Mouse (Mus musculus) heart, postnatal 10 days (tissue): Measurements from ENCODE around the gene Foxp4. TPM values are rescaled to one million over a fixed set of nuclear protein-coding genes. Genes with fewer than 3 reads are reported as not detected.
A peak's percentile ranks its signal among the peaks of the same experiment; 100 is the strongest.

ENCODE experiments used
- DNase-seq, 2 experiments: peaks; one replicate each; pipeline ENCODE4 v3.0.0; 2021
- intact Hi-C: fragments of 180-260 bp; cut with DNase I; formaldehyde crosslinking; loops from one replicate; pipeline ENCODE4 v1.15.1; 2025
- total RNA-seq, 2 experiments: library from RNA; stranded (reverse); gene quantifications; 2 replicates each; pipeline ENCODE4 v1.2.3; 2021

The Foxp4 gene
- total RNA-seq, 2 experiments from 2014 or later, result 12.3 to 15.9 TPM

GRCm38 (mm10) chr17:47903846-47904680 lies 20.4 kb downstream of the Foxp4 start:
- no peak for DNase-seq
- intact Hi-C loops, result no loop called here

- intact Hi-C loops, result no loop called here
- no peak for DNase-seq
Observed at GRCm38 (mm10) chr17:47901782-47902181, 22.7 kb downstream of the Foxp4 start.

DNA sequence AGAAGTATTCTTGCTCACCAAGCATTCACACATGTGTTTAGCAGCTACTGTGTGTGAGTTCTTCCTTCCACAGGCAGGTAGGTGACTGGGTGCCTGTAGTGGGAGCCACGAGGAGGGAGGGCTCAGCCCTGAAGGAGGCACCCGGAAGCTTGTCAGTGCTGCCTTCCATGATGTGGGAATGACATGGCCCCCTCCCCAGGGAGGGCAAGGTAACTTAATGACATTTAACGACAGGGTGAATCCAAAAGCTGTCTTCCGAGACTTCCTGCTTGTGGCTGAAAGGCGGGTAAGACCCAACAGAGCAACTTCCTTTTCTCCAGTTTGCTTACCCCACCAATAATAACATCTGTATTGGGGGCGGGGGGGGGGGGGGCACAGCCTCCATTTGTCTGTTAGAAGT lies 23.7 kb downstream of the Foxp4 start:
- intact Hi-C loops, result no loop called here
- DNase-seq, result no peak

DNA sequence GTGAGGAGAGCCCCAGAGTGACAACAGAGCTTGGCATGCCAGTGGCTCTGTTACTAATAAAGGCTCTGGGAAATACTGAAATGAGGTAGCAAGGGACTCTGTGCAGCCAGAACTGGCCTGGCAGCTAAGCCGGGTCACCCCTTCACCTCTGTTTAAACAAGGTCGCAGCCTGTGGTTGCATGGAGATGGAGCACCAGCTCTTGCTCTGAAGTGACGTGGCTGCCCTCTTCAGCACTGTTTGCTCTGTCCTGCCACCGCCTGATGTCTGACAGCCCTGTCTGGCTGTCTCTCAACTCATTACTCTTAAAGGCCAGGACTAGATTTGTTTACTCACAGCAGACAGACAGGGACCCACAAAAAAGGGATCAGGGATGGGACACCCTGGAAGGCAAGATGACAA lies 25.3 kb downstream of the Foxp4 start:
- intact Hi-C loops, result no loop called here
- no peak for DNase-seq

- intact Hi-C loops, result no loop called here
- peak; percentile 79 to 82 for DNase-seq
Observed at GRCm38 (mm10) chr17:47897956-47898752, 26.3 kb downstream of the Foxp4 start.

DNA sequence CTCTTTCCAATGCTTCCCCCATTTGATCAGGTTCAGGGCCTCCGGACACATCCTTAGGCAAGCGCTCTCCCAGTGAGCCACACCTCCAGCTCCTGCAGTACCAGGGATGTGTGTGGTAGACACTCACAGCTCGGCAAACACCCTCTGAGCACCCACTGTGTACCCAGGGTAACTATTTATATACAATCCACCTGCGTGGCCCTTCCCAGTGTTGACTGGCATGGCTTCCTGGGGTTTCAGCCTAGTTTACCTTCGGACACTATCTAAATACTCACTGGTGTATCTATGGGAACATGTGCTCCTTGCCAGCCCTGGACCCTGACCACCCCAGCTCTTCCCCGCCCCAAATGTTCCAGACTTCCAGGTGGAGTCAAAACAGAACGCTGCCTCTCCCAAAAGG lies 34.7 kb downstream of the Foxp4 start:
- DNase-seq, result no peak
- intact Hi-C loops, result no loop called here

DNA sequence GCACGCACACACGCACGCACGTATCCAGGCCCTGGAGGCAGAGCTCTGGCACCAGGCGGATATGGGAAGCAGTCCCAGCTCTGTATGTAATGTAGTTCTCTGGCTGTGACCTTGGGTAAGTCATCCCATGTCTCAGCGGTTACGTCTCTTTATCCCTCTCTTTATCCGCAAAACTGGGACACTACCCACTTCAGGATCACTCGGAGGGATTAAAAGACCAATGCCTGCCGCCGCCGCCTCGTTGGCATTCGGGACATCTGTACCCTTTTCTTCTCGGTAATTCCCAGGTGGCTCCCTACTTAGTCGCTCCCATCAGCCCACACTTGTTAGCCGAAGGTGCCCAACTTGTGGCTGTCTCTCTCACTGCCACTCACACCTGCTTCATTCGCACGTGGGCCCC lies 35.2 kb downstream of the Foxp4 start:
- no peak for DNase-seq
- intact Hi-C loops, result no loop called here

- intact Hi-C loops, result no loop called here
- DNase-seq, result no peak
Observed at GRCm38 (mm10) chr17:47888641-47889040, 35.8 kb downstream of the Foxp4 start.

- intact Hi-C loops, result no loop called here
- DNase-seq, result no peak
Observed at GRCm38 (mm10) chr17:47888155-47888455, 36.3 kb downstream of the Foxp4 start.

- DNase-seq, result no peak
- intact Hi-C loops, result no loop called here
Observed at GRCm38 (mm10) chr17:47887381-47888154, 36.9 kb downstream of the Foxp4 start.

- no peak for DNase-seq
- intact Hi-C loops, result no loop called here
Observed at GRCm38 (mm10) chr17:47883099-47883498, 41.3 kb downstream of the Foxp4 start.

DNA sequence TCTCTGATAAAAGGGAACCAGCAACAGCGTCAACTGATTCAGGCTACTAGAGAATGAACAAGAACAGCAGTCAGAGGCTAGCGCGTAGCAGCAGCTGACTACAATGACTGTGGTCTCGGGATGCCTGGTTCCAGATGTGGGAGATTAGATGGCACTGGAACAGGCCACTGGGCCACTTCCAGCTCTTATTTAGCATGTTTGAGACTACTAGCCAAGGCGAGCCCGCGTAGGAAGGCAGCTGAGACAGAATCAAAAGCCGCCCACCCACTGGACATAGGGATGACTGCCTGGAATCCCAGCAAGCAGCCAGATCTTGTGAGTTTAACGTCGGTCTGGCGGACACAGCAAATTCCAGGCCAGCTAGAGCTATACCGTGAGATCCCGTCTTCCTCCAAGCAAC lies 43.1 kb downstream of the Foxp4 start:
- intact Hi-C loops, result no loop called here
- DNase-seq, result no peak

GRCm38 (mm10) chr17:47879207-47879606 lies 45.2 kb downstream of the Foxp4 start:
- no peak for DNase-seq
- intact Hi-C loops, result no loop called here

DNA sequence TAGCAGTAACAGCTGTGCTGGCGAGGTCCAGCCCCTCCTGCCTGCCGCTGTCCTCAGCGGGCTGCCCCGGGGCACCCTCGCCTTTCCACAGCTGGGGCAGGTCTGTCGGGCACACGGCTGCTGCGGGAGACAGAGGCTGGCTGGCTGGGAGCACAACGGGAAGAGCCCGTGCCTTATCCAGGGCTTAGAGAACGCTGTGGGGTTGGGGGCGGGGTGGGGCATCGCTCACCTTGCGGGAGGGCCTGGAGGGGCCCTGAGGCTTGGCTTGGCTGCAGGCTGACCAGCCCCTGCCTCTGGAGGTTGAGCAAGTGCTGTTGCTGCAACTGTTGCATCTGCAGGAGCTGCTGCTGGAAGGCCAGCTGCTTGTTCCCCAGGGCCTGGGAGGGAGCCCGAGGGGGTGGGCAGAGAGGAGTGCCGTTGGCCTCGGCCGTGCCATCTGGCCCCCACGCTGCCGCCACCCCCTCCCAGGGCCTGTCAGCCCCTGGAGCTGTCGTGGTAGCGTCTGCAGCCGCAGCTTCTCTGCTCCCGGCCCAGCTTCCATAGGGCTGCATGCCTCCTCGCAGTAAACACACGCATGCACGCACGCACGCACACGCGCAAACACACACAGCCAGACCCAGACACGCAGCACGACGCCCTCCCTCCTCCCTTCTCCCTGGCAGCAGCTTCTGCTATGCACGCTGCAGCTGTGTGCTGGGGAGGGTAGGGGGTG lies 45.9 kb downstream of the Foxp4 start:
- intact Hi-C loops, result no loop called here
- DNase-seq, result peak in 1 of 2 experiments; percentile 35

- intact Hi-C loops, result no loop called here
- no peak for DNase-seq
Observed at GRCm38 (mm10) chr17:47877715-47878377, 46.6 kb downstream of the Foxp4 start.

DNA sequence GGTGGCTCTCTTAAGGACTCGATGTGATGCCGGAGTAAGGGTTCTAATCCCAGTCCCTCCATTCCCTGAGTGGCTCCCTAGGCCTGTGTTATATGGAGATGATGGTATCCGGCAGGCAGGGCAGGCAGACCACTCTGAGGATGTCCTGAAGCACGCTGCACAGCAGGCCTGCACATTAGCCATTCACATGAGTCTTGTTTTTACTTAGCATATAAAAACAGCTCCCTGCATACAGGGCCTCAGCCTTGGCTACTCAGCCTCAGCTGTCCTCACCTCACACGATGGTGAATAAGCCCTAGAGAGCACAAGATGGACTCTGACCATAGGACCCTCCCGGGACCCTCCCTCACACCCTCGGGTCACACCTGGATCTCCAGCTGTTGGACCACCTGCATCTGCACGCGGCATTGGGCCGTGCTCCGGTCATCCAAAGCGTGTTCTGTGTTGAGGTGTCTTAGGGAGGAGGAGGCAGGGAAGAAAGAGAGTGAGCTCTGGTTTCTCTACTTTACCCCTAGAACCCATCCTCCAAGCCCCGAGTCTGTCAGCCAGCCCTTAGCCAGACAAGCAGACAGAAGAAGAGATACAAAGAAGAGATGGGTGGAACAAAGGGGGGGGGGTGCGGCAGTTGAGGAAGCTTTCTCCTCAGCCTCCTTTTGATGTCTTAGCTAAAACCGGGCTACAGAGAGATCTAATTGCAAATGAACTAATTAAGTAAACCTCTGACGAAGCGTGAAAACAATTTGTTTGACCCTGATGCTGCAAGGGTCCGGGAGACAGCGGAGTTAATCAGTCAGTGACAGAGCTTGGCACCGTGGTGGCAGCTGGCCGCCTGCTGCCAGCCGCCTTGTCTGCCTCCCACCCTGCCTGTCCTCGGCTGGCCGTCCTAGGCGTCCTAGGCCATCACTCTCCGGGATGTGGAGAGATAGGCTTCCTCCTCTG lies 47.4 kb downstream of the Foxp4 start:
- intact Hi-C loops, result no loop called here
- no peak for DNase-seq

DNA sequence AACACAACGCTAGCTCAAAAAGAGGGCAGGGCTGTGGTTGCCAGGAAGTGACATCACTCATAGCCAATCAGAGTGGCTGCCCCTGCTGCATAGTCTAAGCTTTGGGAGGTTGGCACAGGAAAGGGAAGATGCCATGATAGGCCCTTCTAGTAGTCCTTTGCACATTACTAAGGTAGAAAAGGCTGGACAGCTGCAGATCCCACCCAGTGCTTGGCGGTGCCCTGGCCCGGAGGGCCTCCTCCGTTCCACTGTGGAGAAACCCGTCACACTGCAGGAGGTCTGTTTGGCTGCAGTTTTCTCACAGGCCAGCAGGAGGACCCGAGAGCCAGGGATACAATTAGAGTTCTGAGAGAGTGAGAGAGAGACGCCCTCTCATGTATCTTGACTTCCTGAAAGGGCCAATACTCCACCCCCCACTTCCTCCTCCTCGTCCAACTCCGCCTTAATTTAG lies 51.1 kb downstream of the Foxp4 start:
- peak; percentile 90 to 94 for DNase-seq
- intact Hi-C loops, result loop anchor here (1.0 to 5.0 kb wide), 4 partner anchors 49 to 464 kb away; partner anchors contain the start of gene Foxp4

GRCm38 (mm10) chr17:47872311-47873011 lies 52.0 kb downstream of the Foxp4 start:
- intact Hi-C loops, result loop anchor here (1.0 to 5.0 kb wide), 4 partner anchors 50 to 465 kb away; partner anchors contain the start of gene Foxp4
- no peak for DNase-seq
